Mouse (Mus musculus): ENCODE measurements around the gene Cirbp.

Cirbp gene

GRCm38 (mm10) chr10:80151211-80152034 is 14.4 kb upstream of the Cirbp start:
- peak; percentile 76 for DNase-seq

- DNase-seq: peak; percentile 67
Observed at GRCm38 (mm10) chr10:80152071-80152872, 13.5 kb upstream of the Cirbp start.

- DNase-seq: peak; percentile 73
Observed at GRCm38 (mm10) chr10:80152873-80153260, 12.9 kb upstream of the Cirbp start.

- DNase-seq: no peak
Observed at GRCm38 (mm10) chr10:80153713-80154112, 12.1 kb upstream of the Cirbp start.

- DNase-seq: no peak
Observed at GRCm38 (mm10) chr10:80154384-80154783, 11.4 kb upstream of the Cirbp start.

- no peak for DNase-seq
Observed at GRCm38 (mm10) chr10:80155277-80155676, 10.5 kb upstream of the Cirbp start.

- DNase-seq: no peak
Observed at GRCm38 (mm10) chr10:80156002-80156751, 9.6 kb upstream of the Cirbp start.

- DNase-seq: no peak
Observed at GRCm38 (mm10) chr10:80156752-80157053, 9.1 kb upstream of the Cirbp start.

- DNase-seq: no peak
Observed at GRCm38 (mm10) chr10:80157141-80157929, 8.4 kb upstream of the Cirbp start.

GRCm38 (mm10) chr10:80158307-80158986 is 7.3 kb upstream of the Cirbp start:
- peak; percentile 74 for DNase-seq

- no peak for DNase-seq
Observed at GRCm38 (mm10) chr10:80159021-80159560, 6.7 kb upstream of the Cirbp start.

GRCm38 (mm10) chr10:80159561-80160454 is 6.0 kb upstream of the Cirbp start:
- peak; percentile 99 for DNase-seq

GRCm38 (mm10) chr10:80160455-80161371 is 5.1 kb upstream of the Cirbp start:
- DNase-seq: peak; percentile 87

- DNase-seq: no peak
Observed at GRCm38 (mm10) chr10:80161522-80162242, 4.1 kb upstream of the Cirbp start.

GRCm38 (mm10) chr10:80162243-80162608 is 3.6 kb upstream of the Cirbp start:
- no peak for DNase-seq

- DNase-seq: no peak
Observed at GRCm38 (mm10) chr10:80162716-80163299, 3.0 kb upstream of the Cirbp start.

GRCm38 (mm10) chr10:80163721-80164120 is 2.1 kb upstream of the Cirbp start:
- no peak for DNase-seq
